Mouse (Mus musculus): ENCODE data around the gene Reep6. TPM values are rescaled to one million over a fixed set of nuclear protein-coding genes. Genes with fewer than 3 reads are reported as not detected.

Gene Reep6
- polyA plus RNA-seq, 1 experiment from 2014 or later: 102 TPM

DNA sequence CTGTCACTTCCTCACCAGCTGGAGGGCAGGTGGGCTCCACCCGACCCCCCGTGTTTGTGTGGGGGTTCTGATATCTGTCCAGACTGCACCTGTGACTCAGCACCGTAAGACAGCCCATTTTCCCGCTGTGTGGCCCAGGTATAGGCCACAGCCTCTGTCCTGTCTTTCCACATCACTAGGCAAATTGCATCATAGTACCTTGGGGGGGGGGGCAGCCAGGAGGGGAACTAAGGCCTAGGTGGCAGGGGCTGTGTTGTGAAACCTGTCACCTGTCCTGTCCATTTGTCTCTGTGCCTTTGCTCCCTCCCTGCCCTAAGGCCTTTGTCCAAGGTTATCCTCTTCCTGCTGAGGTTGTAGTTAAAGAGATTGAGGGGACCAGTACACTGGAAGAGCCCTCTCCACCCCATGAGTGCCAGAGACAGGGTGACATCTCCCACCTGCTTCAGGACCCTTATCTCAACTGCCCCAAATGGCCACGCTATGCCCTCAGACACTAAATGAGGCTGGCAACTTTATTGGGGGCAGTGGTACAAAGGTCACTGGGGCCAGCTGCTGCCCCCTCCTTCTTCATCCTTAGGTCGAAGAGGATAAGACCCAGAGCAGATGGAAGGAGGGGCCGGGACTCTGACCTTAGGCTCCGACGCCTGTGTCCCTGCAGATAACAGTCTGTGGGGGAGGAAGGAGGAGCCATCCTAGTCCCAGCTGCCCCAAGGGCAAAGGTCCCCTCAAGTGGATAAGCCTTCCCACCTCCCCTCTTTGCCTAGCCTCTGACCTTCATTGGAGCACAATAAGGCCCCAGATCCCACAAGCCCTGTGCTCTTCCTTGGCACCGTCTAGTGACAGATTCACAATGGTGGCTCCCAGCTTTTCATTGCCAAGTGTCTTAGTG, 2.1 kb downstream of the Reep6 start:
- H3K4me2 ChIP-seq (ENCODE audit: low read depth, low read length): peak overlapping the region; percentile 97
- H3K4me1 ChIP-seq (ENCODE audit: control insufficient read depth, low read depth, low read length): peaks cover 45% of the 10 kb centered on the region
- peak overlapping the region; percentile 98 for H3K27ac ChIP-seq (ENCODE audit: low read length)
- peak; percentile 75 for ATAC-seq (ENCODE audit: low read depth)
- 21% methylated on average over 10 of the region's 10 CpGs for WGBS (ENCODE audit: insufficient replicate concordance)
- H3K27me3 ChIP-seq (ENCODE audit: control insufficient read depth, insufficient read depth, low read depth, low read length): no peaks in the 10 kb centered on the region
- H3K9ac ChIP-seq (ENCODE audit: low read depth, low read length): peak overlapping the region; percentile 73
- no peaks in the 10 kb centered on the region for H3K9me3 ChIP-seq (replicated peaks; ENCODE audit: control insufficient read depth, low read length)
- peak overlapping the region; percentile 70 for H3K4me3 ChIP-seq (ENCODE audit: low read depth, low read length)
- peaks cover 22% of the 10 kb centered on the region for H3K36me3 ChIP-seq (ENCODE audit: control insufficient read depth, insufficient read depth)

GRCm38 (mm10) chr10:80332525-80332989, 2.8 kb downstream of the Reep6 start:
- peak overlapping the region; percentile 35 for H3K4me3 ChIP-seq (ENCODE audit: low read depth, low read length)
- peak overlapping the region; percentile 73 for H3K9ac ChIP-seq (ENCODE audit: low read depth, low read length)
- H3K4me1 ChIP-seq (ENCODE audit: control insufficient read depth, low read depth, low read length): peaks cover 45% of the 10 kb centered on the region
- no peaks in the 10 kb centered on the region for H3K27me3 ChIP-seq (ENCODE audit: control insufficient read depth, insufficient read depth, low read depth, low read length)
- peak overlapping the region; percentile 97 for H3K4me2 ChIP-seq (ENCODE audit: low read depth, low read length)
- peak overlapping the region; percentile 98 for H3K27ac ChIP-seq (ENCODE audit: low read length)
- ATAC-seq (ENCODE audit: low read depth): no peak
- H3K36me3 ChIP-seq (ENCODE audit: control insufficient read depth, insufficient read depth): peaks cover 22% of the 10 kb centered on the region
- WGBS (ENCODE audit: insufficient replicate concordance): 53% methylated on average over 5 of the region's 5 CpGs
- H3K9me3 ChIP-seq (replicated peaks; ENCODE audit: control insufficient read depth, low read length): no peaks in the 10 kb centered on the region

DNA sequence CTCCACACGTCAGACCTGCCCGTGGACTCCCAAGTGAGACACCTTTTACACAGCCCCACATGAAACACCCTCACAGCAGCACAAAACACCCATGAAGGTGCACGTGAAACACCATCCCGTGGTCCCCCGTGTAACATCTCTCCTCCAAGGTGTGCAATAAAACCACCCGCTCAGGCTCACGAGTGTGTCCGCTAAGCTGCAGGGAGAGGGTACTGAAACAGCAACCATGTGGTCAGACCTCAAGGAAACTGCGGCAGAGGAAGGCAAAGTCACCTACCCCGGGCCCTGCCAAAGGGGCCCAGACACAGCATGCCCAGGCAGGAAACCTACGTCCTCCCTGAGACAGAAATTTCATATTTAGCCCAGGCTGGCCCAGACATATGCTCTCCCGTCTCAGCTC, 6.5 kb downstream of the Reep6 start:
- 68% methylated on average over 12 of the region's 12 CpGs for WGBS (ENCODE audit: insufficient replicate concordance)
- no peak overlapping the region for H3K9ac ChIP-seq (ENCODE audit: low read depth, low read length)
- no peak overlapping the region for H3K27ac ChIP-seq (ENCODE audit: low read length)
- H3K36me3 ChIP-seq (ENCODE audit: control insufficient read depth, insufficient read depth): peaks cover 22% of the 10 kb centered on the region
- no peaks in the 10 kb centered on the region for H3K9me3 ChIP-seq (replicated peaks; ENCODE audit: control insufficient read depth, low read length)
- no peak overlapping the region for H3K4me3 ChIP-seq (ENCODE audit: low read depth, low read length)
- H3K4me1 ChIP-seq (ENCODE audit: control insufficient read depth, low read depth, low read length): peaks cover 39% of the 10 kb centered on the region
- no peak overlapping the region for H3K4me2 ChIP-seq (ENCODE audit: low read depth, low read length)
- peaks cover 10% of the 10 kb centered on the region for H3K27me3 ChIP-seq (ENCODE audit: control insufficient read depth, insufficient read depth, low read depth, low read length)
- ATAC-seq (ENCODE audit: low read depth): no peak

GRCm38 (mm10) chr10:80339941-80340750, 10.4 kb downstream of the Reep6 start:
- Histone ChIP-seq H3K36me3 (ENCODE audit: control insufficient read depth, insufficient read depth) (peaks cover 12% of the 10 kb centered on the region; the same call in 1 of the 2 replicates), H3K4me2 (ENCODE audit: low read depth, low read length) (peak overlapping the region; percentile 56), H3K9me3 (replicated peaks; ENCODE audit: control insufficient read depth, low read length) (no peaks in the 10 kb centered on the region), H3K27ac (ENCODE audit: low read length) (no peak overlapping the region), H3K4me3 (ENCODE audit: low read depth, low read length) (peak overlapping the region; percentile 17), H3K27me3 (ENCODE audit: control insufficient read depth, insufficient read depth, low read depth, low read length) (peaks cover 30% of the 10 kb centered on the region), H3K9ac (ENCODE audit: low read depth, low read length) (peak overlapping the region; percentile 26; the same call in 1 of the 2 replicates), H3K4me1 (ENCODE audit: control insufficient read depth, low read depth, low read length) (peaks cover 54% of the 10 kb centered on the region)
- WGBS (ENCODE audit: insufficient replicate concordance): 14% methylated on average over 19 of the region's 19 CpGs
- peak; percentile 25; the same call in 1 of the 2 replicates for ATAC-seq (ENCODE audit: low read depth)

- peaks cover 62% of the 10 kb centered on the region for H3K4me1 ChIP-seq (ENCODE audit: control insufficient read depth, low read depth, low read length)
- peaks cover 4% of the 10 kb centered on the region; the same call in 1 of the 2 replicates for H3K36me3 ChIP-seq (ENCODE audit: control insufficient read depth, insufficient read depth)
- 0 out of 2 replicates have a peak overlapping the region, but pooled peaks have one; percentile 56 for H3K4me2 ChIP-seq (ENCODE audit: low read depth, low read length)
- no peak for ATAC-seq (ENCODE audit: low read depth)
- H3K27me3 ChIP-seq (ENCODE audit: control insufficient read depth, insufficient read depth, low read depth, low read length): peaks cover 30% of the 10 kb centered on the region
- no peak overlapping the region for H3K27ac ChIP-seq (ENCODE audit: low read length)
- H3K9me3 ChIP-seq (replicated peaks; ENCODE audit: control insufficient read depth, low read length): no peaks in the 10 kb centered on the region
- no peak overlapping the region; the same call in 1 of the 2 replicates for H3K4me3 ChIP-seq (ENCODE audit: low read depth, low read length)
- 27% methylated on average over 21 of the region's 21 CpGs for WGBS (ENCODE audit: insufficient replicate concordance)
- H3K9ac ChIP-seq (ENCODE audit: low read depth, low read length): no peak overlapping the region
These were observed 11.3 kb downstream of the Reep6 start for GRCm38 (mm10) chr10:80341026-80341425.

GRCm38 (mm10) chr10:80341491-80342304, 11.9 kb downstream of the Reep6 start:
- H3K27me3 ChIP-seq (ENCODE audit: control insufficient read depth, insufficient read depth, low read depth, low read length): peaks cover 30% of the 10 kb centered on the region
- H3K4me1 ChIP-seq (ENCODE audit: control insufficient read depth, low read depth, low read length): peaks cover 62% of the 10 kb centered on the region
- H3K4me2 ChIP-seq (ENCODE audit: low read depth, low read length): peak overlapping the region; percentile 71
- peak overlapping the region; percentile 26; the same call in 1 of the 2 replicates for H3K9ac ChIP-seq (ENCODE audit: low read depth, low read length)
- 4% methylated on average over 47 of the region's 47 CpGs for WGBS (ENCODE audit: insufficient replicate concordance)
- no peaks in the 10 kb centered on the region for H3K9me3 ChIP-seq (replicated peaks; ENCODE audit: control insufficient read depth, low read length)
- peak overlapping the region; percentile 50 for H3K4me3 ChIP-seq (ENCODE audit: low read depth, low read length)
- ATAC-seq (ENCODE audit: low read depth): no peak
- H3K27ac ChIP-seq (ENCODE audit: low read length): no peak overlapping the region
- no peaks in the 10 kb centered on the region for H3K36me3 ChIP-seq (ENCODE audit: control insufficient read depth, insufficient read depth)

DNA sequence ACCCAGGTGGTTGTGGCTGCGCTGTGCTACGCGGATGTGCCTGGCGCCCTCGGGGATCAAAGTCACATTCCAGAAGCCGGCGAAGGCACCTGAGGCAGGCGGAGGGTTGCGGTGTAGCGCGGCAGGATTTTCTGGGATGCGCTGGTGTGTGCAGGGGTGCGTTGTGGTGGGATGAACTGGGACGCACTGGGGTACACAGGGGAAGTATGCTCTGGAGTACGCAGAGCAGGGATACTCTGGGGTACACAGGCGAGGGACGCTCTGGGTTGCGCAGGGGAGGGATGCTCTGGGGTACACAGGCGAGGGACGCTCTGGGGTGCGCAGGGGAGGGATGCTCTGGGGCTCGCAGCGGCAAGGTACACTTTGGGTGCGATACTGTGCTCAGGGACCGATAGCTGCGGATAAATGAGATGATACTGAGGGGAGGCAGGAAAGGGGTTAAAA, 12.6 kb downstream of the Reep6 start:
- ATAC-seq (ENCODE audit: low read depth): no peak
- Histone ChIP-seq H3K4me1 (ENCODE audit: control insufficient read depth, low read depth, low read length) (peaks cover 63% of the 10 kb centered on the region), H3K4me3 (ENCODE audit: low read depth, low read length) (peak overlapping the region; percentile 50), H3K9ac (ENCODE audit: low read depth, low read length) (peak overlapping the region; percentile 42), H3K4me2 (ENCODE audit: low read depth, low read length) (peak overlapping the region; percentile 71), H3K9me3 (replicated peaks; ENCODE audit: control insufficient read depth, low read length) (no peaks in the 10 kb centered on the region), H3K36me3 (ENCODE audit: control insufficient read depth, insufficient read depth) (no peaks in the 10 kb centered on the region), H3K27me3 (ENCODE audit: control insufficient read depth, insufficient read depth, low read depth, low read length) (peaks cover 33% of the 10 kb centered on the region), H3K27ac (ENCODE audit: low read length) (peak overlapping the region; percentile 95)
- 4% methylated on average over 26 of the region's 26 CpGs for WGBS (ENCODE audit: insufficient replicate concordance)

DNA sequence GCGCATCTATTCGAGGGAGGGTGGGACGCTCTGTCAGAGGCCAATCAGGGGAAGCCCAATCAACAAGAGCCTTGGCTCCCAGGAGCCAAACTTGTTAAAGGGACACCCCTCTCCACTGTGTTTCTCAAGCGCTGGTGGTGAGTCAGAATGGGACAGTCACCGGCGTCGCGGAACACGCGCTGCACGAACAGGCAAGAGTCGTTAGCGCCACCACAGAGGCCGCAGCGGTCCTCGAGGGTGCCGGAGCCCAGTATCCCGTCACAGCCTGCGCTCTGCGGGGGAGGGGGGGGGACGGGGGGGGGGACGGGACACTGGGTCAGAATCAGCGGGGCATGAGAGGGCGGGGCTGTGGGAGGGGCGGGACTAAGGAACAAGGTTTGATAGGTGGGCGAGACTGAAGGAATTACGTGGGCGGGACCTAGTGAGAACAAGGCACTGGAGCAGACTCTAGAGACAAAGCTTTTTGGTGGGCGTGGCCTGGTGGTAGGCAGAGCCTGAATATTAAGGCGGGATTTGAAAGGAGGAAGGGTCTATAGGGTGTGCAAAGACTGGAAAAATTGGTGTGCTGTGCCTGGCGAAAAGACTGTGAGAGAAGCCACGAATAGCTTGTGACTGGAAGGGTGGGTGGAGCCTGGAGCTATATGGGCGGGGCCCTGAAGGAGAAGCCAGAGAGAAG, 13.1 kb downstream of the Reep6 start:
- H3K27me3 ChIP-seq (ENCODE audit: control insufficient read depth, insufficient read depth, low read depth, low read length): peaks cover 39% of the 10 kb centered on the region
- peak; percentile 28 for ATAC-seq (ENCODE audit: low read depth)
- H3K9me3 ChIP-seq (replicated peaks; ENCODE audit: control insufficient read depth, low read length): no peaks in the 10 kb centered on the region
- peak overlapping the region; percentile 71 for H3K4me2 ChIP-seq (ENCODE audit: low read depth, low read length)
- under 1% methylated on average over 31 of the region's 33 CpGs for WGBS (ENCODE audit: insufficient replicate concordance)
- peak overlapping the region; percentile 95 for H3K27ac ChIP-seq (ENCODE audit: low read length)
- peaks cover 69% of the 10 kb centered on the region for H3K4me1 ChIP-seq (ENCODE audit: control insufficient read depth, low read depth, low read length)
- no peaks in the 10 kb centered on the region for H3K36me3 ChIP-seq (ENCODE audit: control insufficient read depth, insufficient read depth)
- peak overlapping the region; percentile 42 for H3K9ac ChIP-seq (ENCODE audit: low read depth, low read length)
- peak overlapping the region; percentile 50 for H3K4me3 ChIP-seq (ENCODE audit: low read depth, low read length)
